Mouse (Mus musculus): ENCODE data around the gene Aicda. TPM values are rescaled to one million over a fixed set of nuclear protein-coding genes. Genes with fewer than 3 reads are reported as not detected.

Gene Aicda
- total RNA-seq, 1 experiment: 0.76 TPM

- in situ Hi-C loops (cut with MboI; ENCODE audit: low sequenced_read_pairs in 2 of 2, unreplicated experiment in 2 of 2): no loop called here
- Histone ChIP-seq H3K9me3 (ENCODE audit: control insufficient read depth, insufficient read depth, low read depth, low read length) (no peaks in the 10 kb centered on the region), H3K36me3 (ENCODE audit: control insufficient read depth, insufficient read depth, low read length, poor library complexity, severe bottlenecking) (peaks cover 10% of the 10 kb centered on the region), H3K9ac (ENCODE audit: insufficient read depth, low read depth, low read length, poor library complexity, severe bottlenecking) (peak overlapping the region; percentile 96), H3K4me3 (ENCODE audit: insufficient read depth in 1 of 2, low read depth in 1 of 2, low read length in 2 of 2, poor library complexity in 1 of 2, severe bottlenecking in 1 of 2) (peak overlapping the region; percentile 79 to 81), H3K4me1 (ENCODE audit: control insufficient read depth in 2 of 2, insufficient read depth in 2 of 2, low read length in 2 of 2, poor library complexity in 1 of 2) (peaks cover 0 to 12% of the 10 kb centered on the region in 2 experiments; a peak in 1 of 4 replicates), H3K27ac (ENCODE audit: insufficient read depth, low read depth, low read length, poor library complexity, severe bottlenecking) (peak overlapping the region; percentile 100)
- DNase-seq (ENCODE audit: low read depth, low spot score): no peak
- peak; percentile 64 for TF ChIP-seq CHD2 (IDR thresholded peaks at IDR 0.05; ENCODE audit: low read depth, low read length)
- TF ChIP-seq ZNF384 (IDR thresholded peaks at IDR 0.05; ENCODE audit: low read depth, low read length): peak; percentile 91
- TF ChIP-seq MAFK (IDR thresholded peaks at IDR 0.05; ENCODE audit: insufficient read depth, low read depth, low read length): peak; percentile 39; the same call in 1 of the 2 replicates
- TF ChIP-seq HCFC1 (IDR thresholded peaks at IDR 0.05; ENCODE audit: borderline replicate concordance, insufficient read depth, low read length): peak; percentile 46; the same call in 1 of the 2 replicates
- TF ChIP-seq ZC3H11A (IDR thresholded peaks at IDR 0.05; ENCODE audit: borderline replicate concordance, low read depth, low read length): no peak
Measured at GRCm38 (mm10) chr6:122608434-122609376, 55.1 kb downstream of the Aicda start.

DNA sequence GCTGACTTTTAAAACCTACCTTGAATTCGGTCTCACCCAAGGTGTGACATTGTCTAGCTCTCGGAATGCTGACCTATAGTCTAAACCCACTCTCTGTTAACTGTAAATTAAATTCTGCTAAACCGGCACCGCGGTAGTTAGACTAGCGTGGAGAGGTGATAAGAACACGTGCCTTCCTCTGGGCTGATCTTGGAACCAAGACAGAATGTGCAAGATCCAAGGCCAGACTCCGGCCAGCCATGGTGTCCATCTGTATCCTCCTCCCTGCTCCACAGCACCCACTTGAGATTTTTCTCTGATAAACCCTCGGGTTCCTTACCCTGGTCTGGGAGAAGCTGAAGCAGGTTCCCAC is 55.8 kb downstream of the Aicda start:
- 0 out of 2 replicates have a peak, but pooled peaks have one; percentile 21 for TF ChIP-seq CHD2 (IDR thresholded peaks at IDR 0.05; ENCODE audit: low read depth, low read length)
- TF ChIP-seq ZNF384 (IDR thresholded peaks at IDR 0.05; ENCODE audit: low read depth, low read length): no peak
- Histone ChIP-seq H3K9ac (ENCODE audit: insufficient read depth, low read depth, low read length, poor library complexity, severe bottlenecking) (peak overlapping the region; percentile 96), H3K36me3 (ENCODE audit: control insufficient read depth, insufficient read depth, low read length, poor library complexity, severe bottlenecking) (peaks cover 10% of the 10 kb centered on the region), H3K9me3 (ENCODE audit: control insufficient read depth, insufficient read depth, low read depth, low read length) (no peaks in the 10 kb centered on the region), H3K4me3 (ENCODE audit: insufficient read depth in 1 of 2, low read depth in 1 of 2, low read length in 2 of 2, poor library complexity in 1 of 2, severe bottlenecking in 1 of 2) (peak overlapping the region; percentile 79 to 81), H3K27ac (ENCODE audit: insufficient read depth, low read depth, low read length, poor library complexity, severe bottlenecking) (peak overlapping the region; percentile 100), H3K4me1 (ENCODE audit: control insufficient read depth in 2 of 2, insufficient read depth in 2 of 2, low read length in 2 of 2, poor library complexity in 1 of 2) (peaks cover 0 to 12% of the 10 kb centered on the region in 2 experiments; a peak in 1 of 4 replicates)
- no peak for DNase-seq (ENCODE audit: low read depth, low spot score)
- in situ Hi-C loops (cut with MboI; ENCODE audit: low sequenced_read_pairs in 2 of 2, unreplicated experiment in 2 of 2): no loop called here

GRCm38 (mm10) chr6:122609771-122610170 is 56.2 kb downstream of the Aicda start, which contains the start of gene Gdf3:
TSS of gene Gdf3 (minus strand) at chr6:122610087.
- Histone ChIP-seq H3K9ac (ENCODE audit: insufficient read depth, low read depth, low read length, poor library complexity, severe bottlenecking) (peak within 1 kb of the TSS; percentile 96), H3K4me1 (ENCODE audit: control insufficient read depth in 2 of 2, insufficient read depth in 2 of 2, low read length in 2 of 2, poor library complexity in 1 of 2) (peaks cover 0 to 12% of the 10 kb centered on the region in 2 experiments; a peak in 1 of 4 replicates), H3K9me3 (ENCODE audit: control insufficient read depth, insufficient read depth, low read depth, low read length) (no peaks in the 10 kb centered on the region), H3K27ac (ENCODE audit: insufficient read depth, low read depth, low read length, poor library complexity, severe bottlenecking) (peak within 1 kb of the TSS; percentile 100), H3K36me3 (ENCODE audit: control insufficient read depth, insufficient read depth, low read length, poor library complexity, severe bottlenecking) (peaks cover 10% of the 10 kb centered on the region), H3K4me3 (ENCODE audit: insufficient read depth in 1 of 2, low read depth in 1 of 2, low read length in 2 of 2, poor library complexity in 1 of 2, severe bottlenecking in 1 of 2) (peak within 1 kb of the TSS; percentile 79 to 81)
- no peak for DNase-seq (ENCODE audit: low read depth, low spot score)
- in situ Hi-C loops (cut with MboI; ENCODE audit: low sequenced_read_pairs in 2 of 2, unreplicated experiment in 2 of 2): no loop called here
- TF ChIP-seq MAFK (IDR thresholded peaks at IDR 0.05; ENCODE audit: insufficient read depth, low read depth, low read length) (no peak), CHD2 (IDR thresholded peaks at IDR 0.05; ENCODE audit: low read depth, low read length) (no peak), ZC3H11A (IDR thresholded peaks at IDR 0.05; ENCODE audit: borderline replicate concordance, low read depth, low read length) (no peak), HCFC1 (IDR thresholded peaks at IDR 0.05; ENCODE audit: borderline replicate concordance, insufficient read depth, low read length) (no peak), ZNF384 (IDR thresholded peaks at IDR 0.05; ENCODE audit: low read depth, low read length) (no peak)

DNA sequence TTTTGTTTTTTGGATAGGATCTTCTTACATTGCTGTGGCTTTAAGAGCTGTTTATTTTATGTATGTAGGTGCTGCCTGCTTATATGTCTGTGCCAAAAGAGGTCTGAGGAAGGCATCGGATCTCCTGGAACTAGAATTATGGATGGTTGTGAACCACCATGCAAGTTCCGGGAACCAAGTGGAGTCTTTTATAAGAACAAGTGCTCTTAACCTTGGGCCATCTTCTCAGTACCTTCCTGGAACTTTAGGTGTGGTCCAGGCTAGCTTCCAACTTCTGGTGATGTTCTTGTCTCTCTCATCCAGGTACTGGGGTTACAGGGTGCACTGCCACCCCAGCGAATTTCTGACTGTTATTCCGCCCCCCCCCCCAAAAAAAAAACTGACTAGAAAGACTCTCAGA is 58.8 kb downstream of the Aicda start:
- in situ Hi-C loops (cut with MboI; ENCODE audit: low sequenced_read_pairs in 2 of 2, unreplicated experiment in 2 of 2): no loop called here
- H3K4me1 ChIP-seq (ENCODE audit: control insufficient read depth in 2 of 2, insufficient read depth in 2 of 2, low read length in 2 of 2, poor library complexity in 1 of 2): peaks cover 0 to 3% of the 10 kb centered on the region in 2 experiments; a peak in 1 of 4 replicates

More for the DNA sequence above, 58.8 kb downstream of the Aicda start:
- H3K9ac ChIP-seq (ENCODE audit: insufficient read depth, low read depth, low read length, poor library complexity, severe bottlenecking): no peak overlapping the region
- DNase-seq (ENCODE audit: low read depth, low spot score): no peak
- TF ChIP-seq ZNF384 (IDR thresholded peaks at IDR 0.05; ENCODE audit: low read depth, low read length): no peak
- no peak for TF ChIP-seq CHD2 (IDR thresholded peaks at IDR 0.05; ENCODE audit: low read depth, low read length)
- no peak for TF ChIP-seq MAFK (IDR thresholded peaks at IDR 0.05; ENCODE audit: insufficient read depth, low read depth, low read length)
- no peak for TF ChIP-seq HCFC1 (IDR thresholded peaks at IDR 0.05; ENCODE audit: borderline replicate concordance, insufficient read depth, low read length)
- no peak for TF ChIP-seq ZC3H11A (IDR thresholded peaks at IDR 0.05; ENCODE audit: borderline replicate concordance, low read depth, low read length)
- no peaks in the 10 kb centered on the region for H3K36me3 ChIP-seq (ENCODE audit: control insufficient read depth, insufficient read depth, low read length, poor library complexity, severe bottlenecking)
- no peak overlapping the region for H3K4me3 ChIP-seq (ENCODE audit: insufficient read depth in 1 of 2, low read depth in 1 of 2, low read length in 2 of 2, poor library complexity in 1 of 2, severe bottlenecking in 1 of 2)
- H3K27ac ChIP-seq (ENCODE audit: insufficient read depth, low read depth, low read length, poor library complexity, severe bottlenecking): no peak overlapping the region
- H3K9me3 ChIP-seq (ENCODE audit: control insufficient read depth, insufficient read depth, low read depth, low read length): no peaks in the 10 kb centered on the region

Other genes starting within 250 kb of the Aicda start
- gene M6pr, start 245.1 kb upstream of the Aicda start, total RNA-seq (2012; rRNA removed): 297 and 332 TPM in 2 replicates
- 169 and 238 TPM in 2 replicates for gene Phc1, start 213.2 kb upstream of the Aicda start, total RNA-seq (2012; rRNA removed)
- gene Rimklb, start 55.0 kb upstream of the Aicda start, total RNA-seq (2012; rRNA removed): 36.3 and 54.4 TPM in 2 replicates
- 7.1 and 8.7 TPM in 2 replicates for gene Mfap5, start 48.0 kb upstream of the Aicda start, total RNA-seq (2012; rRNA removed)
- gene Apobec1, start 48.6 kb downstream of the Aicda start, total RNA-seq (2012; rRNA removed): 5.9 and 8.8 TPM in 2 replicates
- 155 and 219 TPM in 2 replicates for gene Gdf3, start 56.3 kb downstream of the Aicda start, total RNA-seq (2012; rRNA removed)
- 19.2 and 19.6 TPM in 2 replicates for gene Dppa3, start 72.6 kb downstream of the Aicda start, total RNA-seq (2012; rRNA removed)
- gene Nanog, start 153.7 kb downstream of the Aicda start, total RNA-seq (2012; rRNA removed): 89.3 and 138 TPM in 2 replicates
- gene Slc2a3, start 247.8 kb downstream of the Aicda start, total RNA-seq (2012; rRNA removed): 890 and 1,987 TPM in 2 replicates

Measured in ES-E14 (cell line).